Mouse (Mus musculus) duodenum, adult 2 months (tissue): ENCODE results near the gene Trim67. TPM values are rescaled to one million over a fixed set of nuclear protein-coding genes. Genes with fewer than 3 reads are reported as not detected.

ENCODE experiments used
- polyA plus RNA-seq: library from polyadenylated mRNA; depleted of rRNA; stranded (reverse); fragments of >200 nt; gene quantifications from 2 replicates; pipeline ENCODE4 v1.2.3, GENCODE M21; 2012; ENCODE audit warnings: low replicate concordance; rRNA removed

Gene Trim67
- 0.09 and 0.12 TPM in 2 replicates for polyA plus RNA-seq

DNA sequence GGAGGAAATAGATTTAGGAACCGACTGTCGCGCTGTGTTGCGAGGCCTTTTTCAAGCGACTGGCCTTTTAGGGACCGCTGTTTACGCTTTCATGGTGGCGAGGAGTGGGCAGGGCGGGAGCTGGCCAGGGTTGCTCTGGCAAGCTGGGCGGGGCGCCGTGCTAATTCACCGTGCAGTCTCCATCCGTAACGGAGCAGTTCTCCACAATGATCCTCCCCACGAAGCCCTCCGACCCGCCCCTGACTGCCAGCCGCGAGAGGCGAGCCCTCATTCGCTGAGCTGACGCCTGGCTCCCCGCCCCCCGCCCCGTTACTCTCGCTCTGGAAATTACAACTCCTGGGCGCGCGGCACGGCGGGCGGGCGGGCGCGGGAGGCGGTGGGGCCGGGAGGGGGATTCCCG is at the start of gene Trim67:
TSS of gene Trim67 (plus strand) at position 385 of the 400 bp plus-strand sequence.

DNA sequence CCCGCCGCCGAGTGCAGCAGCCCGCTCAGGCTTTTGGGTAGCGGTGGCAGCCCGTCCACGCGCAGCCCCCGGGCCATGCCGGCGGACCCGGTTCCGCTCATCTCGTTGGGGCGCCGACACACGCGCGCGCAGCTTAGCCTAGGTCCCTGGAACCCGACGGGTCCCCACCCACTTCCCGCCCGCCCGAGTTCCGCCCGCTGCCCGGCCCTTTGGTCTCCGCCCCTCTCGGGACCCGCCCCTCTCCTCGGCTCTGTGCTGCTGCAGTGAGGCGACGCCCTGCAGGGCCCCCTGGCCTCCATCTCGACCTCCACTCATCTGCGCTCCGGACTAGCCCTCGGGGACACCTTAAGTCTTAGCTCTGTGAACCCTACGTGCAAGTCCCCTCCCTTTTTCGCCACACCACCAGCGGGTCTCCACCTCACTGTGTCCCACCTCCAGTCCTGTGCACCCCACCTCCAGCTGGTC is 41.2 kb upstream of the Trim67 start, which contains the start of gene Fam89a:
TSS of gene Fam89a (minus strand) at position 124 of the 465 bp plus-strand sequence.

DNA sequence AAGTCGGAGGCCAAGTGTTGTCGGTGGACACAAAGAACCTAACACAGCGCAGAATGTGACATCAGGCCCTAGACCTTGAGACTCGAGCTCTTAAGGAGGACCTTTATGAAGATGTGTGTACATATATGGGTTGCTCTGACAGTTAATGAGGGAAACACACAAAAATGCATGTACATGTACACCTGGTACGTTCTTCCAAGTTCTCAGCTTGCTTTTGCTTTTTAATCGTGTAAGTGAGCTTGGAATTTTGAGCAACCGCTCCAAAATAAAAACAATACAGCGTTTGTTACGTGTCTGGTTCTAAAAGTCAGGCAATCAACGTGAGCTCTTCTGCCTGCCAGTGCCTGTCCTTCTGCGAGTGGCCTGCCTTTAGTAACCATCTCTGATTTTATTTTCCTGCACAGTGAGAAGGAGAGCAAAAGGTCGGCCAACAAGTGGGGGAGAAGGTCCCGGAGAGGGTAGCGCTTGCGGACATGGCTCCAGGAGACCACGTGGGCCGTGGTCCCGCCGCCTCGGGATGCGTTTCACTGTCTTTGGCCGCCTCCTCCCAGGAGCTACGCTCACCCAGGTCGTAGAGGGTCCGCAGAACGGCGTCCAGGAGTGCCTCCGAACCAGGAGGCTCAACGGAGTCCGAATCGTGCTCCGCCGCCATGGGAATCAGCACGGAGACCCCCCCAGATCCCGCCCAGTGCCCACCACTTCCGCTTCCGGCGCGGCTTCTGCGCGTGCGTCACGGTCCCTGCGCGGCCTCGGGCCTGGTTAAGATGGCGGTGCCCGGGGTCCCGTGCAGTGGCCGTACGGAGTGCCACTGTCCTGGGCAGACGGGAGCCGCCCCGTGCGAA is 69.7 kb downstream of the Trim67 start, which contains the start of the genes Gnpat and 2810004N23Rik:
TSS of gene Gnpat (plus strand) at position 713 of the 842 bp plus-strand sequence.
TSS of gene 2810004N23Rik (minus strand) at position 800 of the 842 bp plus-strand sequence.

Other genes starting within 250 kb of the Trim67 start
- gene Agt, start 223.4 kb upstream of the Trim67 start, polyA plus RNA-seq = 12.7 and 22.0 TPM in 2 replicates
- gene Capn9, start 217.0 kb upstream of the Trim67 start, polyA plus RNA-seq = 7.9 and 15.9 TPM in 2 replicates
- 17.5 and 26.0 TPM in 2 replicates for gene 2310022B05Rik, start 129.7 kb upstream of the Trim67 start, polyA plus RNA-seq
- 9.7 and 10.0 TPM in 2 replicates for gene Ttc13, start 71.1 kb upstream of the Trim67 start, polyA plus RNA-seq
- gene Arv1, start 71.0 kb upstream of the Trim67 start, polyA plus RNA-seq = 4.6 and 5.8 TPM in 2 replicates
- gene Fam89a, start 41.3 kb upstream of the Trim67 start, polyA plus RNA-seq = 1.0 and 1.4 TPM in 2 replicates
- gene Gnpat, start 69.9 kb downstream of the Trim67 start, polyA plus RNA-seq = 13.4 and 19.7 TPM in 2 replicates
- 4.2 and 5.1 TPM in 2 replicates for gene 2810004N23Rik, start 70.0 kb downstream of the Trim67 start, polyA plus RNA-seq
- gene Exoc8, start 104.6 kb downstream of the Trim67 start, polyA plus RNA-seq = 4.6 and 4.9 TPM in 2 replicates
- gene Sprtn, start 104.8 kb downstream of the Trim67 start, polyA plus RNA-seq = 3.5 and 4.3 TPM in 2 replicates
- 10.5 and 13.7 TPM in 2 replicates for gene Egln1, start 156.2 kb downstream of the Trim67 start, polyA plus RNA-seq
- 9.8 and 10.8 TPM in 2 replicates for gene Tsnax, start 219.9 kb downstream of the Trim67 start, polyA plus RNA-seq